ENCODE assay signal across 28 mouse cellular contexts in genomic region chr5:52882446-52882845, GRCm38 (mm10). TPM values are rescaled to one million over a fixed set of nuclear protein-coding genes. Genes with fewer than 3 reads are reported as not detected.
DNase-seq lines count a peak whose midpoint lies in the region; ATAC-seq and TF ChIP-seq lines count a peak whose summit lies in the region.
"Had no signal": no experiment of that assay in that cellular context is flagged by ENCODE, and none has a peak within 500 bp of the region (broad histone marks: within the 10 kb centered on the region; RNA-seq: fewer than 3 reads in every experiment).

No protein-coding gene starts in this region.

- H3K9me3 ChIP-seq in lung, embryonic 14.5 days (ENCODE audit: low read depth, low read length), result no peaks in the 10 kb centered on the region
- no peaks in the 10 kb centered on the region for H3K9me3 ChIP-seq in forebrain, embryonic 16.5 days (ENCODE audit: control insufficient read depth, low read length)
- H3K9me3 ChIP-seq: forebrain, embryonic 13.5 days; heart, embryonic 10.5 days; heart, embryonic 13.5 days; hindbrain, embryonic 10.5 days had no signal

- no peaks in the 10 kb centered on the region for H3K4me1 ChIP-seq in lung, embryonic 14.5 days (ENCODE audit: insufficient read depth)
- no peaks in the 10 kb centered on the region for H3K4me1 ChIP-seq in forebrain, embryonic 16.5 days (replicated peaks; ENCODE audit: control insufficient read depth, insufficient read depth, low read length)
- H3K4me1 ChIP-seq: forebrain, embryonic 10.5 days; forebrain, embryonic 13.5 days; heart, embryonic 10.5 days; heart, embryonic 13.5 days; hindbrain, embryonic 10.5 days; hindbrain, embryonic 13.5 days had no signal

- DNase-seq in lung, adult 18-20 months, result peak; percentile 79 to 87
- DNase-seq in lung, embryonic 14.5 days, result peak; percentile 58
- DNase-seq in lung, postnatal 10 days, result peak; percentile 69
- DNase-seq in lung, postnatal 36 days, result peak; percentile 87
- no peak for DNase-seq in urinary bladder, postnatal 36 days (ENCODE audit: low spot score in 2 of 2)
- DNase-seq in kidney, postnatal 14 days, result no peak
- DNase-seq: adrenal gland, postnatal 10 days; adrenal gland, postnatal 36 days; B cell, adult 2 months; cerebellum, adult 18-20 months; cerebellum, adult 9-10 months; cerebellum, postnatal 14 days; forebrain, postnatal 0 days; gastrocnemius, adult 2 months; gastrocnemius, postnatal 25 days; heart, adult 2 months; heart, postnatal 14 days had no signal

- H3K27ac ChIP-seq in lung, embryonic 14.5 days (ENCODE audit: low read depth), result no peak overlapping the region
- H3K27ac ChIP-seq in forebrain, embryonic 16.5 days (ENCODE audit: low read length), result no peak overlapping the region
- H3K27ac ChIP-seq: forebrain, embryonic 10.5 days; forebrain, embryonic 13.5 days; gastrocnemius, adult 2 months; heart, adult 2 months; heart, embryonic 10.5 days; heart, embryonic 13.5 days; hindbrain, embryonic 10.5 days; hindbrain, embryonic 13.5 days had no signal

- ATAC-seq in lung, embryonic 14.5 days (ENCODE audit: insufficient read depth), result peak; percentile 39; the same call in 1 of the 2 replicates
- ATAC-seq in forebrain, embryonic 16.5 days, result no peak
- ATAC-seq: forebrain, embryonic 13.5 days; forebrain, postnatal 0 days; hindbrain, embryonic 16.5 days; Patski had no signal

- no peaks in the 10 kb centered on the region for H3K36me3 ChIP-seq in lung, embryonic 14.5 days (ENCODE audit: insufficient read depth)
- no peaks in the 10 kb centered on the region for H3K36me3 ChIP-seq in forebrain, embryonic 16.5 days (ENCODE audit: control insufficient read depth, insufficient read depth)
- H3K36me3 ChIP-seq: forebrain, embryonic 10.5 days; G1E; heart, embryonic 10.5 days; heart, embryonic 13.5 days; hindbrain, embryonic 10.5 days; hindbrain, embryonic 13.5 days had no signal

- H3K27me3 ChIP-seq in lung, embryonic 14.5 days (ENCODE audit: insufficient read depth, low read length), result 0 out of 2 replicates have a peak, but pooled peaks cover 2% of the 10 kb centered on the region
- no peaks in the 10 kb centered on the region for H3K27me3 ChIP-seq in forebrain, embryonic 16.5 days (replicated peaks; ENCODE audit: control insufficient read depth, insufficient read depth, low read length)
- H3K27me3 ChIP-seq: CH12.LX; forebrain, embryonic 13.5 days; Patski had no signal

- no peak overlapping the region for H3K4me3 ChIP-seq in lung, embryonic 14.5 days (ENCODE audit: low read depth, low read length)
- no peak overlapping the region for H3K4me3 ChIP-seq in forebrain, embryonic 16.5 days (replicated peaks; ENCODE audit: low read length)
- H3K4me3 ChIP-seq: forebrain, embryonic 10.5 days; forebrain, embryonic 13.5 days; gastrocnemius, adult 2 months; heart, adult 2 months; heart, embryonic 10.5 days; heart, embryonic 13.5 days; hindbrain, embryonic 10.5 days; hindbrain, embryonic 13.5 days had no signal

- H3K4me2 ChIP-seq in lung, embryonic 14.5 days, result no peak overlapping the region
- no peak overlapping the region for H3K4me2 ChIP-seq in forebrain, embryonic 16.5 days (ENCODE audit: low read length)
- H3K4me2 ChIP-seq: forebrain, embryonic 13.5 days; heart, embryonic 13.5 days; hindbrain, embryonic 13.5 days had no signal

- no peak for TF ChIP-seq CTCF in lung, embryonic 14.5 days (IDR thresholded peaks at IDR 0.05; ENCODE audit: low read depth)

- H3K9ac ChIP-seq in lung, embryonic 14.5 days, result no peak overlapping the region
- no peak overlapping the region for H3K9ac ChIP-seq in forebrain, embryonic 16.5 days (replicated peaks; ENCODE audit: low read depth, low read length)
- H3K9ac ChIP-seq: forebrain, embryonic 13.5 days; forebrain, postnatal 0 days; heart, embryonic 13.5 days; hindbrain, embryonic 13.5 days had no signal

- WGBS in lung, embryonic 14.5 days, result 30% methylated on average over 2 of the region's 2 CpGs
- WGBS in forebrain, embryonic 16.5 days, result 42% methylated on average over 2 of the region's 2 CpGs

RNA-seq across cellular contexts. Expression of gene Anapc4, which starts 48.6 kb away (rescaled TPM):
- polyA plus RNA-seq in lung, embryonic 14.5 days (2014; fragmentation: Nextera tagmentation; extraction: Ambion mirVana), result 123 and 131 TPM in 2 replicates
- polyA plus RNA-seq in forebrain, embryonic 16.5 days (2015; fragmentation: Nextera tagmentation; extraction: Ambion mirVana), result 114 and 118 TPM in 2 replicates

Comparison
In these comparisons a context has a peak if more than half of its experiments do, and no peak if none do; other contexts are left out.
1. DNase-seq: peak in lung, adult 18-20 months (2 of 2), lung, embryonic 14.5 days (single experiment), lung, postnatal 10 days (single experiment) and lung, postnatal 36 days (single experiment); none in urinary bladder, postnatal 36 days (0 of 2) and kidney, postnatal 14 days (single experiment).